Mouse (Mus musculus) brain, embryonic 14.5 days (tissue): Measurements from ENCODE around the gene Hcfc2.

Source experiments
- CTCF ChIP-seq: fragments of 200-500 bp; IDR thresholded peaks from 2 replicates; pipeline ENCODE4 v1.5.1; 2012; ENCODE audit warnings: inconsistent platforms, mild to moderate bottlenecking, moderate library complexity, borderline replicate concordance; ENCODE audit not compliant: insufficient read depth, insufficient read length; ENCODE audit errors: extremely low read depth
- POLR2A ChIP-seq: fragments of 200-500 bp; IDR thresholded peaks from 2 replicates; pipeline ENCODE4 v1.6.1; 2012; ENCODE audit warnings: mild to moderate bottlenecking, inconsistent platforms, borderline replicate concordance; ENCODE audit not compliant: poor library complexity, insufficient read depth, insufficient read length, severe bottlenecking; ENCODE audit errors: extremely low read depth

- TF ChIP-seq POLR2A = no peak
- TF ChIP-seq CTCF = no peak
These were observed 15.2 kb upstream of the Hcfc2 start for GRCm38 (mm10) chr10:82680769-82681168.
